ENCODE assay signal across 25 mouse cellular contexts in the genomic region with DNA sequence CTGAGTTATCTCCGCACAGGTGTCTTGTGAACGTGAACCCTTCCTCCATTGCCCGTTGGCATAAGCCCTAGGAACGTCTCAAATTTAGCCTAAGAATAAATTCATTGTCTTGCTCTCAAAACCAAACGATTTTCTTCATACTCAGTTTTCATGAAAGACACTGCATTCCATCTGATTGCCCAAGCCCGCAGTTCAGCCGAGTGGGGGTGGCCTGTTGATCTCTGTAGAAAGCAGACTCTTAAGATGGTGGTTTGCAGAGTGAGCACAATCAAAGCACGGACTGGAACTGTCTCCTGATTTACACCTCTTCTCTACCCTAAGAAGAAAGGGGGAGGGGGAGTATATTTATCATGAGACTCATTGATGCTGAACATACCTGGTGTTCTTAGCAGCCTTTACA. TPM values are rescaled to one million over a fixed set of nuclear protein-coding genes. Genes with fewer than 3 reads are reported as not detected.
DNase-seq lines count a peak whose midpoint lies in the region; ATAC-seq and TF ChIP-seq lines count a peak whose summit lies in the region.
"Had no signal": no experiment of that assay in that cellular context is flagged by ENCODE, and none has a peak within 500 bp of the region (broad histone marks: within the 10 kb centered on the region; RNA-seq: fewer than 3 reads in every experiment).

No protein-coding gene starts in this region.

- no peak for TF ChIP-seq POLR2A in lung, adult 2 months (IDR thresholded peaks at IDR 0.05; ENCODE audit: borderline replicate concordance, extremely low read depth, low read depth, low read length)

- DNase-seq in kidney, postnatal 0 days (ENCODE audit: low spot score) = no peak
- no peak for DNase-seq in kidney, adult 9 months
- DNase-seq in lung, adult 2 months = no peak
- peak; percentile 56 for DNase-seq in lung, postnatal 10 days
- DNase-seq in lung, postnatal 25 days (ENCODE audit: low spot score) = no peak
- DNase-seq in lung, postnatal 14 days = peak; percentile 32
- DNase-seq in retina, embryonic 14.5 days (ENCODE audit: low spot score) = no peak
- DNase-seq: adrenal gland, adult 8-10 months; adrenal gland, postnatal 14 days; adrenal gland, postnatal 36 days; B cell, adult 2 months; cerebellum, adult 11-12 months; cerebellum, adult 2 months; cerebellum, adult 9-10 months; cerebellum, postnatal 10 days; cerebellum, postnatal 25 days had no signal

- 62% methylated on average over 8 of the region's 8 CpGs for WGBS in kidney, postnatal 0 days
- WGBS in lung, embryonic 16.5 days = 65% methylated on average over 8 of the region's 8 CpGs
- 74% methylated on average over 8 of the region's 8 CpGs for WGBS in lung, adult 2 months

- H3K4me1 ChIP-seq in kidney, postnatal 0 days (replicated peaks; ENCODE audit: insufficient read depth, low read length) = no peaks in the 10 kb centered on the region
- H3K4me1 ChIP-seq in lung, embryonic 16.5 days (replicated peaks; ENCODE audit: control insufficient read depth, insufficient read depth, low read length) = peaks cover 15% of the 10 kb centered on the region; the same call in 1 of the 2 replicates
- H3K4me1 ChIP-seq in lung, adult 2 months (ENCODE audit: control insufficient read depth, insufficient read depth, low read length) = peaks cover 14% of the 10 kb centered on the region; the same call in 1 of the 2 replicates
- H3K4me1 ChIP-seq: forebrain, embryonic 13.5 days had no signal

- no peak overlapping the region for H3K9ac ChIP-seq in kidney, postnatal 0 days (ENCODE audit: low read depth, low read length)
- no peak overlapping the region for H3K9ac ChIP-seq in lung, embryonic 16.5 days (ENCODE audit: low read length)
- H3K9ac ChIP-seq: embryonic facial prominence, embryonic 12.5 days; forebrain, embryonic 13.5 days had no signal

- no peak overlapping the region for H3K4me2 ChIP-seq in kidney, postnatal 0 days (ENCODE audit: low read length)
- no peak overlapping the region for H3K4me2 ChIP-seq in lung, embryonic 16.5 days (ENCODE audit: low read depth, low read length)
- H3K4me2 ChIP-seq: embryonic facial prominence, embryonic 12.5 days; forebrain, embryonic 13.5 days had no signal

- H3K27ac ChIP-seq in kidney, postnatal 0 days = peak overlapping the region; percentile 8; the same call in 1 of the 2 replicates
- peak overlapping the region; percentile 58 for H3K27ac ChIP-seq in lung, embryonic 16.5 days (ENCODE audit: low read length)
- H3K27ac ChIP-seq: embryonic facial prominence, embryonic 10.5 days; embryonic facial prominence, embryonic 12.5 days; forebrain, embryonic 13.5 days had no signal

- no peak for TF ChIP-seq CTCF in kidney, postnatal 0 days (IDR thresholded peaks at IDR 0.05; ENCODE audit: low read depth)
- no peak for TF ChIP-seq CTCF in lung, adult 2 months (IDR thresholded peaks at IDR 0.05; ENCODE audit: insufficient read depth, low read length)

- no peak overlapping the region for H3K4me3 ChIP-seq in kidney, postnatal 0 days (replicated peaks; ENCODE audit: low read depth, low read length)
- H3K4me3 ChIP-seq in lung, embryonic 16.5 days (ENCODE audit: low read length) = no peak overlapping the region
- H3K4me3 ChIP-seq in lung, adult 2 months (replicated peaks; ENCODE audit: extremely low read depth, low read depth, low read length) = no peak overlapping the region
- H3K4me3 ChIP-seq: embryonic facial prominence, embryonic 10.5 days; embryonic facial prominence, embryonic 12.5 days; forebrain, embryonic 13.5 days had no signal

- ATAC-seq in kidney, postnatal 0 days (replicated peaks; ENCODE audit: low FRiP score, low read depth) = no peak
- ATAC-seq in lung, embryonic 16.5 days (ENCODE audit: low read depth) = peak; percentile 55
- ATAC-seq: activated CD4-positive, CD25-positive, alpha-beta regulatory T cell, adult 4 months; CD4-positive, CD25-positive, alpha-beta regulatory T cell, adult 4 months; forebrain, embryonic 13.5 days; Patski had no signal

- H3K36me3 ChIP-seq in kidney, postnatal 0 days (ENCODE audit: insufficient read depth, low read length) = peaks cover 10% of the 10 kb centered on the region; the same call in 1 of the 2 replicates
- no peaks in the 10 kb centered on the region for H3K36me3 ChIP-seq in lung, embryonic 16.5 days (ENCODE audit: control insufficient read depth, insufficient read depth, low read length)
- H3K36me3 ChIP-seq: G1E had no signal

- H3K27me3 ChIP-seq in kidney, postnatal 0 days (ENCODE audit: insufficient read depth, low read length) = no peaks in the 10 kb centered on the region
- H3K27me3 ChIP-seq in lung, embryonic 16.5 days (ENCODE audit: control insufficient read depth, insufficient read depth, low read depth, low read length) = no peaks in the 10 kb centered on the region
- H3K27me3 ChIP-seq: CH12.LX; embryonic facial prominence, embryonic 12.5 days; forebrain, embryonic 13.5 days; Patski had no signal

- H3K9me3 ChIP-seq in kidney, postnatal 0 days (replicated peaks; ENCODE audit: low read length) = no peaks in the 10 kb centered on the region
- H3K9me3 ChIP-seq in lung, embryonic 16.5 days (ENCODE audit: control insufficient read depth, low read length) = no peaks in the 10 kb centered on the region
- H3K9me3 ChIP-seq: embryonic facial prominence, embryonic 10.5 days; embryonic facial prominence, embryonic 12.5 days; forebrain, embryonic 13.5 days; G1E had no signal

RNA-seq across cellular contexts. Expression of a gene that starts 20.3 kb away (rescaled TPM):
- 28.8 and 29.9 TPM in 2 replicates for polyA plus RNA-seq in kidney, postnatal 0 days (2015; fragmentation: Nextera tagmentation; extraction: Ambion mirVana)
- polyA plus RNA-seq in lung, embryonic 16.5 days (2015; fragmentation: Nextera tagmentation; extraction: Ambion mirVana) = 34.7 and 38.1 TPM in 2 replicates
- polyA plus RNA-seq in lung, adult 2 months (2012; rRNA removed) = 18.0 and 21.4 TPM in 2 replicates
- polyA plus RNA-seq: G1E had no signal

RNA-seq across cellular contexts. Expression of a gene that starts 37.7 kb away (rescaled TPM):
- polyA plus RNA-seq in kidney, postnatal 0 days (2015; fragmentation: Nextera tagmentation; extraction: Ambion mirVana) = 33.9 and 47.9 TPM in 2 replicates
- polyA plus RNA-seq in lung, embryonic 16.5 days (2015; fragmentation: Nextera tagmentation; extraction: Ambion mirVana) = 14.8 and 20.6 TPM in 2 replicates
- polyA plus RNA-seq in lung, adult 2 months (2012; rRNA removed) = 36.4 and 68.1 TPM in 2 replicates
- polyA plus RNA-seq: activated CD4-positive, CD25-positive, alpha-beta regulatory T cell, adult 4 months; CD4-positive, CD25-positive, alpha-beta regulatory T cell, adult 4 months; forebrain, embryonic 13.5 days; G1E; Patski had no signal

RNA-seq across cellular contexts. Expression of a gene that starts 49.3 kb away (rescaled TPM):
- polyA plus RNA-seq in kidney, postnatal 0 days (2015; fragmentation: Nextera tagmentation; extraction: Ambion mirVana) = 5.4 and 5.9 TPM in 2 replicates
- 21.5 and 23.9 TPM in 2 replicates for polyA plus RNA-seq in lung, embryonic 16.5 days (2015; fragmentation: Nextera tagmentation; extraction: Ambion mirVana)
- 43.9 and 46.8 TPM in 2 replicates for polyA plus RNA-seq in lung, adult 2 months (2012; rRNA removed)

Comparison
In these comparisons a context has a peak if more than half of its experiments do, and no peak if none do; other contexts are left out.
1. DNase-seq: peak in lung, postnatal 10 days (single experiment) and lung, postnatal 14 days (single experiment); none in kidney, postnatal 0 days (single experiment), kidney, adult 9 months (single experiment), lung, adult 2 months (single experiment), lung, postnatal 25 days (single experiment) and retina, embryonic 14.5 days (single experiment).